Mouse (Mus musculus): Measurements from ENCODE around the gene Timm23.

GRCm38 (mm10) chr14:32145809-32146511 is 55.7 kb downstream of the Timm23 start:
- TF ChIP-seq CTCF (IDR thresholded peaks at IDR 0.05; ENCODE audit: low read depth, low read length) (no peak), POLR2A (IDR thresholded peaks at IDR 0.05; ENCODE audit: extremely low read depth, insufficient read depth, low read length) (no peak)

All from liver, adult 2 months (tissue).